In genomic region chr9:98427906-98428517, GRCm38 (mm10) we compare ENCODE assay signal across 11 mouse cellular contexts. TPM values are rescaled to one million over a fixed set of nuclear protein-coding genes. Genes with fewer than 3 reads are reported as not detected.
A peak's percentile ranks its signal among the peaks of the same experiment; 100 is the strongest.
DNase-seq lines count a peak whose midpoint lies in the region; ATAC-seq lines count a peak whose summit lies in the region.
"Had no signal": no experiment of that assay in that cellular context is flagged by ENCODE, and none has a peak within 500 bp of the region (broad histone marks: within the 10 kb centered on the region; RNA-seq: fewer than 3 reads in every experiment).

No protein-coding gene starts in this region.

- H3K9me3 ChIP-seq in kidney, embryonic 14.5 days (ENCODE audit: control insufficient read depth, low read length), result no peaks in the 10 kb centered on the region
- H3K9me3 ChIP-seq in forebrain, embryonic 14.5 days (replicated peaks; ENCODE audit: control insufficient read depth, low read length), result no peaks in the 10 kb centered on the region
- no peaks in the 10 kb centered on the region for H3K9me3 ChIP-seq in hindbrain, embryonic 16.5 days (ENCODE audit: control insufficient read depth, low read length)
- no peaks in the 10 kb centered on the region for H3K9me3 ChIP-seq in neural tube, embryonic 14.5 days (ENCODE audit: control insufficient read depth, low read length)

- peak overlapping the region; percentile 0; the same call in 1 of the 2 replicates for H3K4me2 ChIP-seq in kidney, embryonic 14.5 days (replicated peaks; ENCODE audit: low read depth, low read length)
- 0 out of 2 replicates have a peak overlapping the region, but pooled peaks have one; percentile 75 for H3K4me2 ChIP-seq in forebrain, embryonic 14.5 days (ENCODE audit: low read length)
- peak overlapping the region; percentile 21; the same call in 1 of the 2 replicates for H3K4me2 ChIP-seq in hindbrain, embryonic 16.5 days (ENCODE audit: low read length)
- H3K4me2 ChIP-seq in neural tube, embryonic 14.5 days (ENCODE audit: low read depth, low read length), result peak overlapping the region; percentile 71

- no peak overlapping the region for H3K9ac ChIP-seq in kidney, embryonic 14.5 days (ENCODE audit: low read depth, low read length)
- no peak overlapping the region for H3K9ac ChIP-seq in forebrain, embryonic 14.5 days (ENCODE audit: low read length)
- no peak overlapping the region for H3K9ac ChIP-seq in hindbrain, embryonic 16.5 days (ENCODE audit: low read depth, low read length)
- peak overlapping the region; percentile 8; the same call in 1 of the 2 replicates for H3K9ac ChIP-seq in neural tube, embryonic 14.5 days (replicated peaks; ENCODE audit: low read depth, low read length)
- H3K9ac ChIP-seq: liver, embryonic 14.5 days had no signal

- WGBS in kidney, embryonic 14.5 days, result 71% methylated on average over 4 of the region's 4 CpGs
- WGBS in forebrain, embryonic 14.5 days, result 81% methylated on average over 4 of the region's 4 CpGs
- WGBS in hindbrain, embryonic 16.5 days, result 86% methylated on average over 4 of the region's 4 CpGs
- WGBS in neural tube, embryonic 14.5 days, result 82% methylated on average over 4 of the region's 4 CpGs

- no peak for DNase-seq in kidney, adult 11 months
- no peak for DNase-seq in forebrain, embryonic 14.5 days (ENCODE audit: low spot score)
- DNase-seq in thymus, postnatal 4 days, result no peak
- no peak for DNase-seq in left cerebral cortex, postnatal 14 days (ENCODE audit: low spot score in 2 of 2)
- DNase-seq: right cerebral cortex, postnatal 4 days; thymus, adult 2 months had no signal

- peak overlapping the region; percentile 89; the same call in 1 of the 2 replicates for H3K27ac ChIP-seq in kidney, embryonic 14.5 days (ENCODE audit: low read depth, low read length)
- H3K27ac ChIP-seq in forebrain, embryonic 14.5 days (ENCODE audit: low read depth, low read length), result no peak overlapping the region
- no peak overlapping the region for H3K27ac ChIP-seq in hindbrain, embryonic 16.5 days (ENCODE audit: low read depth, low read length)
- peak overlapping the region; percentile 2; the same call in 1 of the 2 replicates for H3K27ac ChIP-seq in neural tube, embryonic 14.5 days (ENCODE audit: low read depth, low read length)
- H3K27ac ChIP-seq: layer of hippocampus, adult 2 months; liver, embryonic 14.5 days had no signal

- no peaks in the 10 kb centered on the region for H3K27me3 ChIP-seq in kidney, embryonic 14.5 days (ENCODE audit: control insufficient read depth, insufficient read depth, low read length)
- H3K27me3 ChIP-seq in forebrain, embryonic 14.5 days (replicated peaks; ENCODE audit: control insufficient read depth, insufficient read depth, low read length), result no peaks in the 10 kb centered on the region
- no peaks in the 10 kb centered on the region; the same call in 1 of the 2 replicates for H3K27me3 ChIP-seq in hindbrain, embryonic 16.5 days (replicated peaks; ENCODE audit: control insufficient read depth, insufficient read depth, low read length)
- H3K27me3 ChIP-seq in neural tube, embryonic 14.5 days (ENCODE audit: control insufficient read depth, insufficient read depth, low read length), result no peaks in the 10 kb centered on the region

- H3K4me1 ChIP-seq in kidney, embryonic 14.5 days (ENCODE audit: control insufficient read depth, insufficient read depth, low read length), result peaks cover 64% of the 10 kb centered on the region
- H3K4me1 ChIP-seq in forebrain, embryonic 14.5 days (ENCODE audit: control insufficient read depth, insufficient read depth, low read length), result peaks cover 27% of the 10 kb centered on the region
- peaks cover 11% of the 10 kb centered on the region for H3K4me1 ChIP-seq in hindbrain, embryonic 16.5 days (ENCODE audit: control insufficient read depth, insufficient read depth, low read depth, low read length)
- H3K4me1 ChIP-seq in neural tube, embryonic 14.5 days (ENCODE audit: control insufficient read depth, insufficient read depth, low read length), result peaks cover 22% of the 10 kb centered on the region

- ATAC-seq in kidney, embryonic 14.5 days (ENCODE audit: low FRiP score, low TSS enrichment), result no peak
- ATAC-seq in forebrain, embryonic 14.5 days, result no peak
- ATAC-seq in hindbrain, embryonic 16.5 days, result no peak
- no peak for ATAC-seq in neural tube, embryonic 14.5 days (ENCODE audit: low read depth)

- no peak overlapping the region for H3K4me3 ChIP-seq in kidney, embryonic 14.5 days (ENCODE audit: low read length)
- H3K4me3 ChIP-seq in forebrain, embryonic 14.5 days (ENCODE audit: low read depth, low read length), result no peak overlapping the region
- H3K4me3 ChIP-seq in hindbrain, embryonic 16.5 days (ENCODE audit: low read length), result no peak overlapping the region
- peak overlapping the region; percentile 16; the same call in 1 of the 2 replicates for H3K4me3 ChIP-seq in neural tube, embryonic 14.5 days (ENCODE audit: low read depth, low read length)
- H3K4me3 ChIP-seq: layer of hippocampus, adult 2 months had no signal

- no peaks in the 10 kb centered on the region; the same call in 1 of the 2 replicates for H3K36me3 ChIP-seq in kidney, embryonic 14.5 days (ENCODE audit: control insufficient read depth, insufficient read depth, low read length)
- no peaks in the 10 kb centered on the region for H3K36me3 ChIP-seq in forebrain, embryonic 14.5 days (ENCODE audit: control insufficient read depth, insufficient read depth, low read length)
- H3K36me3 ChIP-seq in hindbrain, embryonic 16.5 days (ENCODE audit: control insufficient read depth, insufficient read depth, low read length), result no peaks in the 10 kb centered on the region
- H3K36me3 ChIP-seq in neural tube, embryonic 14.5 days (ENCODE audit: control insufficient read depth, insufficient read depth, low read length), result no peaks in the 10 kb centered on the region

- intact Hi-C loops in left cerebral cortex, postnatal 14 days (cut with DNase I), result no loop called here

RNA-seq across cellular contexts. Expression of gene Rbp1, which starts 5.3 kb away (rescaled TPM):
- polyA plus RNA-seq in kidney, embryonic 14.5 days (2014; fragmentation: Nextera tagmentation; extraction: Ambion mirVana), result 136 and 161 TPM in 2 replicates
- 63.2 and 66.1 TPM in 2 replicates for polyA plus RNA-seq in forebrain, embryonic 14.5 days (2014; fragmentation: Nextera tagmentation; extraction: Ambion mirVana)
- 38.1 and 44.8 TPM in 2 replicates for polyA plus RNA-seq in hindbrain, embryonic 16.5 days (2015; fragmentation: Nextera tagmentation; extraction: Ambion mirVana)
- 49.1 and 94.7 TPM in 2 replicates for polyA plus RNA-seq in neural tube, embryonic 14.5 days (2014; fragmentation: Nextera tagmentation; extraction: Ambion mirVana)
- 1 to 10 TPM; 6.7 to 6.8 TPM for total RNA-seq in left cerebral cortex, postnatal 14 days (2021)

RNA-seq across cellular contexts. Expression of gene Rbp2, which starts 57.9 kb away (rescaled TPM):
- polyA plus RNA-seq in kidney, embryonic 14.5 days (2014; fragmentation: Nextera tagmentation; extraction: Ambion mirVana), result 0.51 and 0.68 TPM in 2 replicates
- 0.37 and 0.47 TPM in 2 replicates for polyA plus RNA-seq in forebrain, embryonic 14.5 days (2014; fragmentation: Nextera tagmentation; extraction: Ambion mirVana)
- polyA plus RNA-seq in hindbrain, embryonic 16.5 days (2015; fragmentation: Nextera tagmentation; extraction: Ambion mirVana), result 0.98 and 1.3 TPM in 2 replicates
- polyA plus RNA-seq in neural tube, embryonic 14.5 days (2014; fragmentation: Nextera tagmentation; extraction: Ambion mirVana), result 1.4 and 1.9 TPM in 2 replicates
- not detected for total RNA-seq in left cerebral cortex, postnatal 14 days (2021)
- total RNA-seq: layer of hippocampus, adult 2 months had no signal

Comparison
In these comparisons a context has a peak if more than half of its experiments do, and no peak if none do; other contexts are left out.
1. H3K27ac ChIP-seq: peak in kidney, embryonic 14.5 days (single experiment) and neural tube, embryonic 14.5 days (single experiment); none in forebrain, embryonic 14.5 days (single experiment) and hindbrain, embryonic 16.5 days (single experiment).
2. H3K4me2 ChIP-seq: peak in every context shown above with its lines; median percentile 75 in forebrain, embryonic 14.5 days; 71 in neural tube, embryonic 14.5 days; 21 in hindbrain, embryonic 16.5 days; 0 in kidney, embryonic 14.5 days.